Mouse (Mus musculus) MN1 (cell line): ENCODE data around the gene Cdc7.

Source experiments
- DNase-seq: peaks from one replicate; pipeline ENCODE4 v3.0.0-alpha.2; 2016; ENCODE audit warnings: low spot score

The Cdc7 gene

GRCm38 (mm10) chr5:106991300-106991929, 27.3 kb downstream of the Cdc7 start:
- DNase-seq, result no peak

DNA sequence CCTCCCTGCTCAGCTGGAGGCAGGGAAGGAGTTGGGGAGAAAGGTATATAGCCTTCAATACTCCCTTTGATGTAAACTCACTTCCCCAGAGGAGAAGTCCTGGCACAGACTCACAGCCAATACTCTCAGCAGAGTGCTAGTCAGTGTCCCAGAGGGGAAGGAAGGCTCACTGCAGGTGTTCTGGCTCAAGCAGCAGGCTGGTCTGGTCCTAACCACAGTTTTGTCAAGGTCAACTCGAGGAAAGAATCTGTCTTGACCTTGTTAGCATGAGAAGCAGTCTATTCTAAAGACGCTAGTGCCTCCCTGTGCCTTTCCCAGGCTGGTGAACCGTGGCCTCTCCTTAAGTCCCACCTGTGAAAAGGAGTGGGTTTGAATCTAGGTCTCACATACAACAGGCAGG, 30.6 kb downstream of the Cdc7 start:
- DNase-seq, result no peak

GRCm38 (mm10) chr5:106995886-106996538, 31.9 kb downstream of the Cdc7 start:
- DNase-seq, result peak; percentile 79

- DNase-seq, result no peak
Measured at GRCm38 (mm10) chr5:106996539-106997244, 32.6 kb downstream of the Cdc7 start.

DNA sequence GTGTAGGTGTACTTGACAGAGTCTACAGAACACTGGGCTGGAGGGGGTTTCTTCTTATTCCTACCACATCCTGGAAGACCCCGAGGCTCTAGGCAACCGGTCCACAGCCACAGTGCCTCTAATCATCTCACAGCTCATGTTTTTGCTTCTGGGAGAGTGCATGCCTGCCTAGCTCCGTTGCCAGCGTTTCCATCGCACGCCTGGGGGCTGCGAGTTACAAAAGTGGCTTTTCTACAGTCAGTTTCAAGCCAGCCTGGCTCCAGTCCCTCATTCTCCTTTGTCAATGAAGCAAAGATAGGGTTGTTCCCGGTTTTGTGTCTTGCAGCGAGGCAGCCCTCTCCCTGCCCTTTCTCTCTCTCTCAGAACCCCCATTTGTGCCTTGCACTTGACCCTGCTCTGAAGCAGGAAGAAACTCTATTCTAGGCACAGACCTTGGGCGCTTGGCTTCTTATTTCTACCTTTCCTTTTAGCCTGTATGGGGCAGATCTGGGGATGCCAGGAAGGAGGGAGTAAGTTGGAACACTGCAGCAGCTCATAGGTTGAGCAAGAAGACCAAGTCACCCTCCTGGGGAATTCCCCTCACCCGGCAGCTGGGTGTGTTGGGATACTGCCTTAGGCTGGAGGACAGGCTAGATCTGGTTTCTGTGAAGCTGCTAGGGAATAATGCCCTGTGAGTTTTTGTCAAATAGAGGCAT, 37.4 kb downstream of the Cdc7 start:
- no peak for DNase-seq

DNA sequence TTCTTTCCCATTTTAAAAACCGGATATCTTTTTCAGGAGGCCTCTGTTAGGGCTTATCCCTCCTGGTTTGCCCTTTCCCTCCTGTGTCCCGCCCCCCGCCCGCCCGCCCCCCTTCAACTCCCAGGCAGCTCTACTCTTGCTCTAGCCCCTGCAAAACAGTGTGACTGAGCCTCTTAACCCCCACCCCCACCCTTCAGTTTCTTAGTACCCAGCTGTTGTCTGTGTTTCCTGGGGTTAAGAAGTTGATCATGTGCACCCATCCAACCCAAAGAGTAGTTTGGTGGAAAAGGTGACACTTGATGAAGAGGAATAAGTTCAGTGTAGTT, 37.9 kb downstream of the Cdc7 start:
- DNase-seq, result no peak

- DNase-seq, result no peak
Measured at GRCm38 (mm10) chr5:107009721-107010120, 45.6 kb downstream of the Cdc7 start.

DNA sequence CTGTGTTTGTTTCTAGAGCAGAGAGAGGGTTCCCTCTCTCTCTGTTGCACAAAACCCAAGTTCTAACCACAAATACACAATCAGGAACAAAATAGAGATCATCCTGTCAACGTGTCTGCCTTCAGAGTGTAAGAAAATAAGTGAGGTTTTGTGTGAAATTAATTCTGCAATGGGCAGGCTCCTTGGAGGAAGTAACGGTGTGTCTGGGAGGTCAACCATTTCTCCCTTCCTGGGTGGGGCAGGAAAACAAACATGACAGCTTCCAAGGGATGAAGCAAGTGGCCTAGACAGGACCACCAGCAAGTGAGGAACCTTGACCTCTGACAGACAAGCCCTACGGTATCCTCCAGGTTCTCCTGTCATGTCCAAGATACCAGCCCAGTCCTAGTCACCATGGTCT, 46.2 kb downstream of the Cdc7 start:
- no peak for DNase-seq

DNA sequence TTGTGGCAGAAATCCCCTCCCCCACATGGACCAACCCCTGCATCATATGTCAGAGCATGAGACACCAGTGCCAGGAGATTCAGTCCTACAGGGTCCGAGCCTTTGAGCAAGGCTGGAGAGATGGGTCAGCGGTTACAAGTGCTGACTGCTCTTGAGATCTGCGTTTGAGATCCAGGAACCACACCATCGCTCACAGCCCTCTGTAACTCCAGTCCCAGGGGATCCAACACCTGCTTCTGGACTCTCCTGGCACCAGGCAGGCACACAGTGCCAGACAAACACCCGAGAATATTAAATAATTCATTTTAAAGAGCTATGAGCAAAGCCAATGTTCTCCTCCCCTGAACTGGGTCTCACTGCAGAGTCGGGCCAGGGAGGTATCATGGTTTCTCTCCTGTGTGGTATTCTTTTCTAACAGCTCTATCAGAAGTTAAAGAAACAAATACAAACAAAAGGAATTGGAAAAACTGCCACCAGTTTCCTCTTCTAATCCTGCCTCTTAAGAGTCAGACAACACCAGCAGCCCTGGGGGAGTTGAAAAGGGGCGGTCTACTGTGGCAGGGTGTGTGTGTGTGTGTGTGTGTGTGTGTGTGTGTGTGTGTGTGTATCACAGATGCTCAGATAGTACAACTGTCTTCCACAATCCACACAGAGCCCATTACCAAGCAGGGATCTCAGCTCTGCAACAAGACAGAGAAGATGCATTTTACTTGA, 47.4 kb downstream of the Cdc7 start:
- DNase-seq, result peak; percentile 63

DNA sequence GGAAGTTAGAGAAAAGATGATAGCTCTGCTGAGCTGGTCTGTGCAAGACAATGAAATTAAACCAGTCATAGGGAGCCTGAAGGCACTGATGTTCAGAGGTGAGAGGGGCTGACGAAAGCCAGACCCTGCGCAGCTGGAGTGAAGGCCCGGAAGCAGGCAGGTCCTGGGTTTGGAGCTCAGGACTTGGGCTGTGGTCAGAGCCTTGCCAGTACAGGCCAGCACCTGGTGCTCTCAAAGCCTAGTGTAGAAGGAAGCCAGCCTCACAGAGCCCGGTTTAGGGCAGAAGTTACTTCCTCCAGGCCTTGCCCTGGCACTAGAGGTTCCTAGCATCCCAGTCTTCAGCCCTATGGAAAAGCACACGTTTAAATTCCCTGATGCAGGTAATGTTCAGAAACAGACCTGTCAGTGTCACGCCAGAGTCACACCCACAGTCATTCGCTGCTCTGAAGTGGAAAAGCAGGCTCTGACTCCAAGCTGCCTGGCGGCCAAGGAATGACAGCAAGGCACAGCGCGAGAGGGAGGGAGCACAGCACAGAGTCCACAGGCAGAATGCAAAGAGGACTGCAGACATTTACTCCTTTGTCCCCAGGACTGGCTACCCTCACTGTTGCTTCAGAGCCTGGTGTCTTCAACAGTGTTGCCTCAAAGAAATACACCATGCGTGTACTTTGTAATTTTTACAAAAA, 48.1 kb downstream of the Cdc7 start:
- DNase-seq, result peak; percentile 84

DNA sequence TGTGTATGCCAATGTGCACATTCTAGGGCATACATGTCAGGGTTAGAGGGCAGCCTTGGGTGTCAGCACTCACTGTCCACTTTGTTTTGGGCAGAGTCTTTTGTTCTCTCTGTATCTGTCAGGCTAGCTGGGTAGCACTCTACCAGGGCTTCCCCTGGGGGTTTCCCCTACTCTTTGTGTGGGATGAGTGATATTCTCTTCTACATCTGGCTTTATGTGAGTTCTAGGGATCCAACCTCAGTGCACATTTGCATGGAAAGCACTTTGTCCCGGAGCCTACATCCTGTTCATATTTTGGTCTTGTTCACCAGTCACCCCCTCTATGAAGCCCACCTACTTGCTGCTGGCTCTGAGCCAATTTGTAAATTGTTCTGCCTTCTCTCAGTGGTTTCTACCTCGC, 49.3 kb downstream of the Cdc7 start:
- DNase-seq, result no peak

DNA sequence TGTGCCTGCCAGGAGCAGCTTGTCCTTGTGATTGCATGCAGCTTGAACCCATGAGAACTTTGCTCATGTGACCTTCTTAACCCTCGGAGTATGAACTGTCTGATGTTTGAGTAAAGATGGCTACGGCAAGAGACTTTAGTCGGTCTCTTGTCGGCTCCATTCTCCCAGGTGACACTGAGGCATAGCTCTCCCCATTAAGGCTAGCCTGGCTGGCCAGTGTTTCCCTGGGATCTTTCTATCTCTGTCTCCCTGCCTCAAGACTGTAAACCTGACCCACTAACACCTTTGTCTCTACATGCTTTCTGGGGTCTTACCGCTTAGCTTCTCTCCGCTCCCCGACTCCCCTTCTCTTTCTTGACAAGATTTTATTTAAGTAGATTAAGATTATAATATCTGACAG, 50.0 kb downstream of the Cdc7 start:
- DNase-seq, result no peak

DNA sequence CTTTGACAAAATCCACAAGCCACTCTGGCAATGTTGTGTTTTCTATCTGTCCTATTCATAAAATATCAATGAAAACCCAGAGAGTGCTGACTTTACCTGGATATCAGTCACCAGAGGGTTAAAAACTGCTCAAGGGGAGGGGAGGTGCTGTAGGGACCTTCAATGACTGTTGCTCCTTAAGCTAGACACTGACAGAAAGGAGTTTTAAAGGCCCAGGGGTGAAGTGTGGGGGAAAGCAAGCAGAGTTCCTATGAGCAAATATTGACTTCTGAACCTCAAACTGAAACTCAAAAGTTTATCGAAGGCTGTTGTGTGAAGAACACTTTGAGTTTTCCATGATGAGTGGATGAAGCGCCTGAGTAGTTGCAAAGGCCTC, 50.9 kb downstream of the Cdc7 start:
- DNase-seq, result no peak

GRCm38 (mm10) chr5:107015422-107016081, 51.4 kb downstream of the Cdc7 start:
- DNase-seq, result no peak

- DNase-seq, result no peak
Measured at GRCm38 (mm10) chr5:107016538-107016937, 52.4 kb downstream of the Cdc7 start.

GRCm38 (mm10) chr5:107017544-107017943, 53.4 kb downstream of the Cdc7 start:
- no peak for DNase-seq

GRCm38 (mm10) chr5:107019057-107019456, 54.9 kb downstream of the Cdc7 start:
- no peak for DNase-seq

GRCm38 (mm10) chr5:107019904-107020303, 55.8 kb downstream of the Cdc7 start:
- DNase-seq, result no peak

DNA sequence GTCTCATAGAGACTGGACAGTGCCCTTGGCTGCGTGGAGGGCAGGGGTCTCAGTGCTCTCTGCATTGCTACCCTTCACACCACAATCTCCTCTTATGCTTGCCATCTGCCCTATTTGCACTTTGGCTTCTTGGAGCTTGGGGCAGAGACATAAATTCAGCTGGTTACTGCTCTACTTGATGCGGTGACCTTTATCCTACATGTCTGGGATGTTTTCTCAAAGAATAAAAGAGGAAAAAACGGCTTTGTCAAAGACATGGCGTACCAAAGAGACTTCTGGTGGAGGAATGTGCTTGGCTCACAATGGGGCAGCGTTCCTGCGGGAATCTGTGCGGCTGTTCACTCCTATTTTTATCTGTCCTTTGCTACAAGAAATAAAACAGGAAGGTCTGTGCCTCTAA, 56.2 kb downstream of the Cdc7 start:
- DNase-seq, result no peak

DNA sequence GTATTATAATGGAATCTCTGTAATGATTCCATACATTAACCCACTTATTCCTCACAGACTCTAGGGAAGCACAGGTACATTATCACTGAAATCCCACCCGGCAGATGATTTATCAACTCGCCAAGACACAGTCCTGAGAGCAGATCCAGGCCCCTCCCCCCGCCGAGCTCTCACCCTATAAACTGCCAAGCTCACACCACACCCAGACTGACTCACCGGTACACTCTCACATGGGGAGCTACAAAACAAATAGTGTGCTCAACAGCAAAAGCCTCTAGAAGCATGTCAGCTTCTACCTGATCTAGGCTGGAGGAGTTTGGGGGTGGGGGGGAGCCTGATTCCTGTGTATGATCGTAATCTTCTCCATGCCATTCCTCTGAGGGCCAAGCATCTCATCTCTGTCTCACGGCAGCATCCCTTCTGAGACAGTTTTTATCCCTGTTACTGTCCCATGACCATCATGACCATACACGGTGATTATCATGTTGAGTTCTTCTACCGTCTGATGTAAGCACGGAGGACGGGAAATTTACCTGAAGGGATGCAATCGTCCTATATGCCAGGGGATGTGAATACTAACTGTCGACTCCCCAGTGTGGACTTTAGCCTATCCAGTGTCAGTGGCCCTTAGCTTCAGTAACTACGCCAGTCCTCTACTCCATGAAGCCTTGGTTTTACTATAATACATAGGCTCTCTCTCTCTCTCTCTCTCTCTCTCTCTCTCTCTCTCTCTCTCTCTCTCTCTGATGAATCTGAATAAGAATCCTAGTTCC, 57.4 kb downstream of the Cdc7 start:
- no peak for DNase-seq

DNA sequence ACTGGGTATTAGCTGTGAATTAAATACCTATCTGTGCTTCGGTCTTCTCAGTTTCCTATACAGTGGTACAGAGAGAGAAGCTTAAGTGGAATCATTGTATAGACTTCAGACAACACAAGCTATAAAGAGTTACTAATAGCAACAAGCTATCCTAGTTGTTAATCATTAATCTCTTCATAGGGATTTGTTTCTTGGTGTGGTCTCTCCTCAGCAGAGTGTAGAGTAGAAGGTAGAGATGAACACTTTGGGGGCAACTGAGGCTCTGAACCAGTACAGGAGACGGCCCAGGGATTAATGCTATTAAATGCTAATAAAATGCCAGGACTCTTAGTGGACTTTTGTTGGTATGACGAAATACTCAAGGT, 57.9 kb downstream of the Cdc7 start:
- no peak for DNase-seq
